Mouse (Mus musculus) heart, postnatal 0 days (tissue): ENCODE measurements at regions not wholly inside any gene's neighbourhood (a gene's known extent, or its start where the extent isn't known, plus 50 kb on each side); places are given as distances from the start of the nearest gene placed in this dataset.

ENCODE experiments used
- CTCF ChIP-seq: IDR thresholded peaks from 2 replicates; pipeline ENCODE4 v1.5.1; 2016; ENCODE audit warnings: antibody characterized with exemption, control low read depth, low read depth
- EP300 ChIP-seq: IDR thresholded peaks from 2 replicates; pipeline ENCODE4 v1.6.1; 2016; ENCODE audit warnings: antibody characterized with exemption, low read depth

DNA sequence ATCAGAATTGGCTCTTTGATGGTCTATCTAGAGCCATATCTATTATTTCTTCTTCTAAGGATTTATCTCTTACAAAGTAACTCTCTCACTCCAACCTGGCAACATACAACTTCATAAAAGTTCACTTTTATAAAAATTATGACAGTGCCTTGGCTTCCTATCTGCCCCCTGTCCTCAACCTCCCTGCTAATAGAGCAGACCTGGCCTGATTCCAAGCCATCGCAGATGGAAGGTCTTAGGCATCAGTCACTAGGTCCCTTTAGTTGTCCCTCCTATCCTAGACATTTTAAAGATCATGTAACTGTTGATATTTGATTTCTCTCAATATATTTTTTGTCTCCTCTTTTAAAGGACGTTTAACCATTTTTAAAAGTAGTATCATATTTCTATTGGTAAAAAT is 1974.3 kb upstream of the Slc39a10 start:
- no peak for TF ChIP-seq CTCF
- TF ChIP-seq EP300 = no peak
